Mouse (Mus musculus) embryonic facial prominence, embryonic 15.5 days (tissue): Measurements from ENCODE around the gene Natd1. TPM values are rescaled to one million over a fixed set of nuclear protein-coding genes. Genes with fewer than 3 reads are reported as not detected.
"Not testable (repeated sequence)": the region's sequence is repeated elsewhere in the genome, so short reads cannot be mapped to it uniquely, and the experiment has no call there.

Experiments
- ATAC-seq: fragments of 200-750 bp; cut with Nextera tagmentation; 2 replicates; pipeline ENCODE4 v1.8.0; 2017; ENCODE audit warnings: low read depth, moderate TSS enrichment; ENCODE audit not compliant: insufficient number of reproducible peaks, low FRiP score, low TSS enrichment
- H3K27ac ChIP-seq: fragments of 300-500 bp; sonication (generic); replicated peaks from 2 replicates; pipeline ENCODE4 v1.5.1; 2015; ENCODE audit warnings: mild to moderate bottlenecking, inconsistent platforms
- H3K27me3 ChIP-seq: fragments of 300-500 bp; sonication (generic); 2 replicates; pipeline ENCODE4 v1.6.1; 2015; ENCODE audit warnings: inconsistent platforms
- H3K36me3 ChIP-seq: fragments of 300-500 bp; sonication (generic); 2 replicates; pipeline ENCODE4 v1.6.1; 2015; ENCODE audit warnings: mild to moderate bottlenecking, inconsistent platforms
- H3K4me1 ChIP-seq: fragments of 300-500 bp; sonication (generic); 2 replicates; pipeline ENCODE4 v1.6.1; 2015; ENCODE audit warnings: inconsistent platforms
- H3K4me2 ChIP-seq: fragments of 300-500 bp; sonication (generic); replicated peaks from 2 replicates; pipeline ENCODE4 v1.6.1; 2015; ENCODE audit warnings: mild to moderate bottlenecking, inconsistent platforms
- H3K4me3 ChIP-seq: fragments of 300-500 bp; sonication (generic); replicated peaks from 2 replicates; pipeline ENCODE4 v1.5.1; 2015; ENCODE audit warnings: mild to moderate bottlenecking, inconsistent platforms
- H3K9ac ChIP-seq: fragments of 300-500 bp; sonication (generic); 2 replicates; pipeline ENCODE4 v1.6.1; 2015; ENCODE audit warnings: inconsistent platforms
- H3K9me3 ChIP-seq: fragments of 300-500 bp; sonication (generic); replicated peaks from 2 replicates; pipeline ENCODE4 v1.6.1; 2016; ENCODE audit warnings: inconsistent platforms
- WGBS: fragments of 180-500 bp; shearing (Covaris S2); methylation state at CpG from one replicate; pipeline ENCODE4 v1.1.7; 2015; 5-methylcytosine and 5-hydroxymethylcytosine counted together
- polyA plus RNA-seq: library from polyadenylated mRNA; unstranded; fragments of >200 nt; fragmentation: Nextera tagmentation; extraction: Ambion mirVana; gene quantifications from 2 replicates; pipeline ENCODE4 v1.2.1, GENCODE M21; 2015

Gene Natd1
- polyA plus RNA-seq, 1 experiment from 2014 or later = 23.0 TPM

DNA sequence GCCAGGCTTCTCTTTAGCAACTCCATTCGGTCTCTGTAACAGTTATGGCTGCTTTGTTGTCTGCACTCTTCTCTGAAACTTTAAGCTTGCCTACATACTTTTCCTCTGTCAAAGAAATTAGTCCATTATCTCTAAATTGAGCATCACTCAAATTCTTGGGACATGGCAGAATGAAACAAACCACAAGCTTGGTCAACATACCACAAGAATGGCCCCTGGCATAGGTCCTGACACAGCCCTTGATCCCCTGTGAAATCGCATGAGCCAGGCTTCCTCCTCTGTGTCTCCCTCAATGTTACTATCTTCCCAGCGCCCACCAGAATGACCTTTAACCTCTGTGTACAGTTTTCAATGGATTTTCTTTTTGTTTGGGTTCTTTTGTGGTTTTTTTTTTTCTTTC is 32.2 kb downstream of the Natd1 start:
- Histone ChIP-seq H3K36me3 (no peaks in the 10 kb centered on the region), H3K9ac (no peak overlapping the region), H3K4me3 (no peak overlapping the region), H3K4me2 (no peak overlapping the region), H3K27ac (no peak overlapping the region), H3K9me3 (no peaks in the 10 kb centered on the region), H3K4me1 (peaks cover 14% of the 10 kb centered on the region), H3K27me3 (no peaks in the 10 kb centered on the region)
- WGBS = 60% methylated on average over 3 of the region's 3 CpGs
- ATAC-seq = no peak

DNA sequence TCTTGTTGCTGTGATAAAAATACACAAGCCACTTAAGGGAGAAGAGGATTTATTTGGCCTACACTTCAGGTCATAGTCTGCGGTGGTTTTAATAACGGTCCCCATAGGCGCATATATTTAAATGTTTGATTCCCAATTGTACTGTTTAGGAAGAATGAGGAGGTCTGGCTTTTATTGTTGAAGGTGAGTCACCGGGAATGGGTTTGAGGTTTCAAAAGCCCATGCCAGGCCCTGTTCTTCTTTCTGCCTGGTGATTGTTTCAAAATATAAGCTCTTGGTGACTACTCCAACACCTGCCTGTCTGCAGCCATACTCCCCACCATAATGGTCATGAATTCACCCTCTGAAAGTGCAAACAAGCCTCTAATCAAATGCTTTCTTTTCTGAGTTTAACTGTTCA is 34.0 kb downstream of the Natd1 start:
- H3K27ac ChIP-seq = no peak overlapping the region
- no peaks in the 10 kb centered on the region for H3K9me3 ChIP-seq
- H3K4me2 ChIP-seq = no peak overlapping the region
- H3K4me1 ChIP-seq = peaks cover 26% of the 10 kb centered on the region
- 88% methylated on average over 4 of the region's 4 CpGs for WGBS
- no peaks in the 10 kb centered on the region for H3K36me3 ChIP-seq
- ATAC-seq = no peak
- H3K9ac ChIP-seq = no peak overlapping the region
- no peak overlapping the region for H3K4me3 ChIP-seq
- no peaks in the 10 kb centered on the region for H3K27me3 ChIP-seq

- H3K4me2 ChIP-seq = peak overlapping the region; percentile 69
- H3K9me3 ChIP-seq = no peaks in the 10 kb centered on the region
- under 1% methylated on average over 11 of the region's 11 CpGs for WGBS
- peak overlapping the region; percentile 99 for H3K4me3 ChIP-seq
- no peaks in the 10 kb centered on the region for H3K27me3 ChIP-seq
- peak overlapping the region; percentile 98 for H3K27ac ChIP-seq
- H3K9ac ChIP-seq = peak overlapping the region; percentile 81
- ATAC-seq = no peak
- H3K4me1 ChIP-seq = peaks cover 36% of the 10 kb centered on the region
- 0 out of 2 replicates have a peak, but pooled peaks cover 1% of the 10 kb centered on the region for H3K36me3 ChIP-seq
Observed at GRCm38 (mm10) chr11:60879423-60879822, 35.1 kb downstream of the Natd1 start.

DNA sequence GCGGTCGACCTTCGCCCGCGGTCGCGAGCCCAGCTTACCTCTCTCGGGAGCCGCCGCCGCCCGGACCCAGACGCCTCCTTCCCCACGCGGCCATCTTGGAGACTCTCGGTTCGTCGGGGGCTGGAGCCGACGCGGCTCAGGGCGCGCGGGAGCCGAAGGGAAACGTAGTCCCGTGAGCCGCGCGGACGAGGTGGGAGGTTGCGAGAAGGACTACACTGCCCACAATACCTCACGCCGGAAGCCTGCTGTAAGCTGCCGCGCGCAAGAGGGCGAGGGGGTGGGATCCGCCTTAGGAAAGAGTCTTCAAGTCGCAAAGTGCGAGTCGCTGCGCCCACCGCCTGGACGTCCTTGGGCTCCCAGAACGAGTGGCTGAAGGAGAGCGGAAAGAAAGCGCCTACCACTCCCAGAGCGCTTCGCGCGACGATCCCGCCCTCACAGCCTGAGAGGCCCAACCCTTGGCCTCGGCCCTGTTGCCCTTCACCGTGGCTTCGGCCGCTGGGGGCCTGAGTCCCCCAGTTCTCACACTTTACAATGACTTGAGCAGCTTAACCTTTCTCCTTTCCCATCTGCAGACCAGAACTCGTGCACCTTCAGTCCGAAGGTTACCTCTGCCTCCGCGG is 35.8 kb downstream of the Natd1 start, which contains the start of gene Tmem11:
Gene Tmem11 (minus strand): TSS at position 598 of the 620 bp plus-strand sequence.
- Histone ChIP-seq H3K27ac (peak within 1 kb of the TSS; percentile 98), H3K36me3 (0 out of 2 replicates have a peak, but pooled peaks cover 5% of the 10 kb centered on the region), H3K4me3 (peak within 1 kb of the TSS; percentile 99), H3K9me3 (no peaks in the 10 kb centered on the region), H3K27me3 (no peaks in the 10 kb centered on the region), H3K4me2 (peak within 1 kb of the TSS; percentile 69), H3K4me1 (peaks cover 41% of the 10 kb centered on the region), H3K9ac (peak within 1 kb of the TSS; percentile 91)
- ATAC-seq = peak; percentile 99
- WGBS = under 1% methylated on average over 62 of the region's 62 CpGs

- whole genome bisulfite sequencing = under 1% methylated on average over 47 of the region's 52 CpGs
- Histone ChIP-seq H3K4me1 (peaks cover 41% of the 10 kb centered on the region), H3K9me3 (no peaks in the 10 kb centered on the region), H3K27me3 (no peaks in the 10 kb centered on the region), H3K36me3 (0 out of 2 replicates have a peak, but pooled peaks cover 5% of the 10 kb centered on the region), H3K27ac (peak overlapping the region; percentile 98), H3K4me2 (peak overlapping the region; percentile 69), H3K4me3 (peak overlapping the region; percentile 99), H3K9ac (peak overlapping the region; percentile 91)
- peak; percentile 62 for ATAC-seq
Observed at GRCm38 (mm10) chr11:60878056-60878612, 36.4 kb downstream of the Natd1 start.

DNA sequence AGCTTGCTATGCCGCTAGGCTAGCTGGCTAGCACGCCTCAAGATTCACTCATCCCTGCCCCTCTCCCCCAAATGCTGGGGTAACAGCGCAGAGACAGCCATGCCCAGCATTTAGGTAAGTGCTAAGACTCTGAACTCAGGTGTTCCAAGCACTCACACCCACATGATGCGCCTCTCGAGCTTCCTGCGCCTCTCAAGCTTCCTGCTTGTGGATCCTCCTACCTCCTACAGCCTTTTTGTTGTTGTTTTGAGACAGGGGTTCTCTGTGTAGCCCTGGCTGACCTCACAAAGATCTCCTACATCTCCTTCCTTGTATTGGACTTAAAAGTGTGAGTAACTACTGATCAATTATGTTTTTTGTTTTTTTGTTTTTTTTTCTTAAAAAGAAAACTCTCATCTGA is 41.4 kb downstream of the Natd1 start:
- H3K27ac ChIP-seq = no peak overlapping the region
- no peak overlapping the region for H3K4me3 ChIP-seq
- peaks cover 36% of the 10 kb centered on the region for H3K4me1 ChIP-seq
- no peak overlapping the region for H3K4me2 ChIP-seq
- 83% methylated on average over 6 of the region's 6 CpGs for WGBS
- H3K9ac ChIP-seq = no peak overlapping the region
- no peaks in the 10 kb centered on the region for H3K9me3 ChIP-seq
- ATAC-seq = no peak
- H3K27me3 ChIP-seq = no peaks in the 10 kb centered on the region
- H3K36me3 ChIP-seq = peaks cover 12% of the 10 kb centered on the region; the same call in 1 of the 2 replicates

GRCm38 (mm10) chr11:60871409-60871808 is 43.1 kb downstream of the Natd1 start:
- 75% methylated on average over 4 of the region's 4 CpGs for WGBS
- no peak for ATAC-seq

DNA sequence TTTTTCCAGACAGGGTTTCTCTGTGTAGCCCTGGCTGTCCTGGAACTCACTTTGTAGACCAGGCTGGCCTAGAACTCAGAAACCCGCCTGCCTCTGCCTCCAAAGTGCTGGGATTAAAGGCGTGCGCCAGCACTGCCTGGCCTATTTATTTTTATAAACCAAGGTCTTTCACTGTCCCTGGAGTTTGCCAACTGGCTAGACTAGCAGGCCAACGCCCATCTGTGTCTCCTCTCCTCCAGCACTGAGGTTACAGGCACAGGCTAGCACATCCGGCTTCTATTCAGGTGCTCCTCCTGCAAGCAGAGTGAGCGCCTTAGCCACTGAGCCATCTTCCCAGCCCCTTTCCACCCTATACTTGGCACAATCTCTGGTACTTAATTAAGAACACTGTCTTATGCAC is 45.1 kb downstream of the Natd1 start:
- Histone ChIP-seq H3K4me1 (peaks cover 15% of the 10 kb centered on the region), H3K36me3 (peaks cover 17% of the 10 kb centered on the region)
- not testable (repeated sequence) for H3K27ac ChIP-seq, ATAC-seq, H3K4me2 ChIP-seq, H3K27me3 ChIP-seq, H3K9ac ChIP-seq, H3K4me3 ChIP-seq, H3K9me3 ChIP-seq
- WGBS = 95% methylated on average over 6 of the region's 6 CpGs

More at GRCm38 (mm10) chr11:60871409-60871808, 43.1 kb downstream of the Natd1 start:
- no peak overlapping the region for H3K9ac ChIP-seq
- no peaks in the 10 kb centered on the region for H3K27me3 ChIP-seq
- H3K4me1 ChIP-seq = peaks cover 25% of the 10 kb centered on the region
- no peak overlapping the region for H3K27ac ChIP-seq
- H3K9me3 ChIP-seq = no peaks in the 10 kb centered on the region
- no peak overlapping the region for H3K4me2 ChIP-seq
- no peak overlapping the region for H3K4me3 ChIP-seq
- peaks cover 12% of the 10 kb centered on the region; the same call in 1 of the 2 replicates for H3K36me3 ChIP-seq

- Histone ChIP-seq H3K27ac (no peak overlapping the region), H3K4me3 (no peak overlapping the region), H3K36me3 (peaks cover 28% of the 10 kb centered on the region), H3K4me1 (peaks cover 13% of the 10 kb centered on the region; the same call in 1 of the 2 replicates), H3K27me3 (no peaks in the 10 kb centered on the region), H3K9ac (no peak overlapping the region), H3K4me2 (no peak overlapping the region), H3K9me3 (no peaks in the 10 kb centered on the region)
- 69% methylated on average over 8 of the region's 8 CpGs for WGBS
- no peak for ATAC-seq
Observed at GRCm38 (mm10) chr11:60867904-60868303, 46.6 kb downstream of the Natd1 start.

- no peak overlapping the region for H3K4me2 ChIP-seq
- ATAC-seq = no peak
- H3K4me1 ChIP-seq = peaks cover 13% of the 10 kb centered on the region; the same call in 1 of the 2 replicates
- no peaks in the 10 kb centered on the region for H3K9me3 ChIP-seq
- no peak overlapping the region for H3K27ac ChIP-seq
- no peak overlapping the region for H3K9ac ChIP-seq
- H3K27me3 ChIP-seq = no peaks in the 10 kb centered on the region
- H3K36me3 ChIP-seq = peaks cover 32% of the 10 kb centered on the region
- whole genome bisulfite sequencing = 83% methylated on average over 3 of the region's 3 CpGs
- H3K4me3 ChIP-seq = no peak overlapping the region
Observed at GRCm38 (mm10) chr11:60867456-60867855, 47.1 kb downstream of the Natd1 start.

DNA sequence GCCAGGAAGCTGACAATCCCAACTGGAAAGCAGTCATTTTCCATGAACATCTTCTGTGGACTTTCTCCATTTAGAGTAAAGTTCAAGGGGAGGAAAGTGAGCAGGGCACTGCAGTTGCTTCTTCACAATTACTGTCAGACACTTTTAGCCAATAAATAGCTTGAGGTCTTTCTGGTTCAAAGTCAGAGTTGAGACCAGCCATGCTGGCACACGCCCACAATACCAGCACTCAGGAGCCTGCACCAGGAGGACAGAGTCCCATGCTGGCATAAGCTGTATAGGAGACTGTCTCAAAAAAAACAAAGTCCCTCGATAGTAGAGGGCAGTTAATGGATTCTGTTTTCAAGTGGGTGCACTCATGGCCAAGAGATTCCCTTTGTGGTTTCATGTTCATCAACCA is 48.5 kb downstream of the Natd1 start:
- Histone ChIP-seq H3K4me1 (0 out of 2 replicates have a peak, but pooled peaks cover 8% of the 10 kb centered on the region), H3K9ac (no peak overlapping the region), H3K4me2 (no peak overlapping the region), H3K36me3 (peaks cover 45% of the 10 kb centered on the region), H3K4me3 (no peak overlapping the region), H3K27ac (no peak overlapping the region), H3K27me3 (no peaks in the 10 kb centered on the region), H3K9me3 (no peaks in the 10 kb centered on the region)
- no peak for ATAC-seq
- 63% methylated on average over 2 of the region's 2 CpGs for WGBS
